Mouse (Mus musculus) cortical plate, adult 2 months (tissue): ENCODE results near the gene Sdad1.

Source experiments
- CTCF ChIP-seq: fragments of 200-500 bp; IDR thresholded peaks from 2 replicates; pipeline ENCODE4 v1.5.1; 2011; ENCODE audit warnings: mild to moderate bottlenecking, control low read depth, low read length; ENCODE audit not compliant: insufficient read depth; ENCODE audit errors: extremely low read depth
- POLR2A ChIP-seq: fragments of 200-500 bp; IDR thresholded peaks from 2 replicates; pipeline ENCODE4 v1.6.1; 2011; ENCODE audit warnings: mild to moderate bottlenecking, low read length, control low read depth; ENCODE audit not compliant: insufficient read depth; ENCODE audit errors: extremely low read depth

GRCm38 (mm10) chr5:92331635-92332338 lies 21.5 kb upstream of the Sdad1 start, which contains the start of gene Art3:
- no peak for TF ChIP-seq CTCF
- no peak for TF ChIP-seq POLR2A
